Mouse (Mus musculus): ENCODE results near the gene Wdr75. TPM values are rescaled to one million over a fixed set of nuclear protein-coding genes. Genes with fewer than 3 reads are reported as not detected.

The Wdr75 gene
- total RNA-seq (2023): 52.0 to 58.9 TPM (median 54.4 TPM) in 4 replicates

DNA sequence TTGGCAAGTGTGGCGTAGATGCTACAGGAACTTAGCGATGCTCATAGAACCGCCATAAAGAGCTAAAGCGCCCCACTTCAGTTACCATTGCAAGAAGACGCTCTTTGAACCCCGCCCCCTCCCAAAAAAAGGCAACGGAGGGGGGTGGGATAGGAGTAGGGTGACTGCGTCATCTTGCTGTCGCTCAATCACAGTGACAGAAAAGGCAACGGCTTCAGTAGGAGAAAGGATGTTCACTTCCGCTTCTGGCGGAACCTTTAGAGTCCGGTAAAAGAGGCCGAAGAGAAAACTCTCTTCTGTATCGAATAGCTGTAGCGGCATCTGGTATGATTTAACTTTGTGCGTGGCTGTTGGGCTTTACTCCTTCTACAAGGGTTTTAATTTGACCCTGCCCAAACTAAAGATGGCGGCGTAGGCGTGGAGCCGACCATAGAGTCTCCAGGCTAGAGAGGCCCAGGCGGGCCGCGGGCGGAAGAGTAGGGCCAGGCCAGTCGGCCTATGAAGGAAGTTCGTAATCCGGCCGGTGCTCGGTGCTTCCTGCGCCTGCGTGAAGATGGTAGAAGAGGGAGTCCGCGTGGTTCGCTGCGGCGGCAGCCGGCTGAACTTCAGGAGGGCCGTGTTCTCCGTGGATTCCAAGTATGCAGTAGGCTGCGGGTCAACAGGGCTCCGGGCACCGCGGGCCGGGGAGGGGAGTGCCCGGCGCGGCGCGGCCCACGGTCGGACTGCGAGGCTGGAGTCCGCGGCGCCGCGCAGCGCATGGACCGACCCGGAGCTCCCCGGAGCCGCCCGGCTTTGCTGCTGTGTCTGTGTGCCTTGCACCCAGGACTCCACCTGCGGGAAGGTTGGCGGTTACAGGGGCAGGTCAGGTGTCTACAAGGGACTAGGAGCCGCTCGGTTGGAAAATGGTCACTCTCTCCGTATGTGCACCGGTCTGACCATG lies at the start of gene Wdr75:
Gene Wdr75, plus strand, starts transcription at position 198 of the 940 bp plus-strand sequence.

Other genes with a start within 250 kb of the Wdr75 start
- gene Gm5269, start 95.1 kb downstream of the Wdr75 start, total RNA-seq (2023): not detected in 4 replicates
- 7.2 to 11.5 TPM (median 9.1 TPM) in 4 replicates for gene Slc40a1, start 131.4 kb downstream of the Wdr75 start, total RNA-seq (2023)